Mouse (Mus musculus) forebrain, embryonic 15.5 days (tissue): ENCODE measurements around the gene Wdr45. TPM values are rescaled to one million over a fixed set of nuclear protein-coding genes. Genes with fewer than 3 reads are reported as not detected.
"Not testable (repeated sequence)": the region's sequence is repeated elsewhere in the genome, so short reads cannot be mapped to it uniquely, and the experiment has no call there.

Source experiments
- ATAC-seq: fragments of 200-750 bp; cut with Nextera tagmentation; replicated peaks from 2 replicates; pipeline ENCODE4 v1.8.0; 2017; ENCODE audit warnings: mild to moderate bottlenecking, moderate TSS enrichment, moderate library complexity
- H3K27ac ChIP-seq: fragments of 300-500 bp; sonication (generic); replicated peaks from 2 replicates; pipeline ENCODE4 v1.5.1; 2015; ENCODE audit warnings: mild to moderate bottlenecking, inconsistent platforms
- H3K27me3 ChIP-seq: fragments of 300-500 bp; sonication (generic); 2 replicates; pipeline ENCODE4 v1.6.1; 2015; ENCODE audit warnings: inconsistent platforms
- H3K36me3 ChIP-seq: fragments of 300-500 bp; sonication (generic); 2 replicates; pipeline ENCODE4 v1.6.1; 2015; ENCODE audit warnings: mild to moderate bottlenecking, inconsistent platforms
- H3K4me1 ChIP-seq: fragments of 300-500 bp; sonication (generic); 2 replicates; pipeline ENCODE4 v1.6.1; 2015; ENCODE audit warnings: inconsistent platforms
- H3K4me2 ChIP-seq: fragments of 300-500 bp; sonication (generic); replicated peaks from 2 replicates; pipeline ENCODE4 v1.6.1; 2015; ENCODE audit warnings: mild to moderate bottlenecking, inconsistent platforms
- H3K4me3 ChIP-seq: fragments of 300-500 bp; sonication (generic); 2 replicates; pipeline ENCODE4 v1.5.1; 2015; ENCODE audit warnings: mild to moderate bottlenecking, inconsistent platforms
- H3K9ac ChIP-seq: fragments of 300-500 bp; sonication (generic); replicated peaks from 2 replicates; pipeline ENCODE4 v1.6.1; 2015; ENCODE audit warnings: mild to moderate bottlenecking, inconsistent platforms
- H3K9me3 ChIP-seq: fragments of 300-500 bp; sonication (generic); 2 replicates; pipeline ENCODE4 v1.6.1; 2016; ENCODE audit warnings: inconsistent platforms
- WGBS: fragments of 180-500 bp; shearing (Covaris S2); methylation state at CpG from one replicate; pipeline ENCODE4 v1.1.7; 2015; ENCODE audit warnings: mixed read lengths; 5-methylcytosine and 5-hydroxymethylcytosine counted together
- polyA plus RNA-seq: library from polyadenylated mRNA; unstranded; fragments of >200 nt; fragmentation: Nextera tagmentation; extraction: Ambion mirVana; gene quantifications from 2 replicates; pipeline ENCODE4 v1.2.1, GENCODE M21; 2015

Gene Wdr45
- polyA plus RNA-seq, result 38.0 and 43.1 TPM in 2 replicates

- peak within 1 kb of the TSS; percentile 45 for H3K4me2 ChIP-seq
- not testable (repeated sequence) for H3K4me1 ChIP-seq, H3K9me3 ChIP-seq, H3K36me3 ChIP-seq, H3K27me3 ChIP-seq
- H3K4me3 ChIP-seq, result peak within 1 kb of the TSS; percentile 35
- ATAC-seq, result peak; percentile 98
- H3K27ac ChIP-seq, result peak within 1 kb of the TSS; percentile 64; the same call in 1 of the 2 replicates
- peak within 1 kb of the TSS; percentile 41; the same call in 1 of the 2 replicates for H3K9ac ChIP-seq
- WGBS, result 21% methylated on average over 39 of the region's 60 CpGs
Measured at GRCm38 (mm10) chrX:7714135-7714899, at the start of gene Wdr45. Wdr45 (plus strand) TSS chrX:7714333.

GRCm38 (mm10) chrX:7664791-7665190 is 49.3 kb upstream of the Wdr45 start:
- WGBS, result 88% methylated on average over 11 of the region's 11 CpGs
- Histone ChIP-seq H3K9me3 (no peaks in the 10 kb centered on the region), H3K4me3 (no peak overlapping the region), H3K4me2 (no peak overlapping the region), H3K4me1 (no peaks in the 10 kb centered on the region), H3K36me3 (no peaks in the 10 kb centered on the region), H3K27me3 (no peaks in the 10 kb centered on the region), H3K27ac (no peak overlapping the region), H3K9ac (no peak overlapping the region)
- no peak for ATAC-seq

GRCm38 (mm10) chrX:7665739-7666502 is 48.2 kb upstream of the Wdr45 start:
- ATAC-seq, result no peak
- no peak overlapping the region for H3K4me2 ChIP-seq
- 77% methylated on average over 21 of the region's 21 CpGs for WGBS

GRCm38 (mm10) chrX:7670390-7670881 is 43.7 kb upstream of the Wdr45 start:
- Histone ChIP-seq H3K36me3 (no peaks in the 10 kb centered on the region), H3K27me3 (no peaks in the 10 kb centered on the region), H3K4me1 (no peaks in the 10 kb centered on the region), H3K27ac (peak overlapping the region; percentile 70), H3K9ac (peak overlapping the region; percentile 52), H3K4me2 (peak overlapping the region; percentile 52), H3K9me3 (no peaks in the 10 kb centered on the region), H3K4me3 (peak overlapping the region; percentile 49)
- 24% methylated on average over 18 of the region's 19 CpGs for WGBS
- peak; percentile 81 for ATAC-seq

More at GRCm38 (mm10) chrX:7665739-7666502, 48.2 kb upstream of the Wdr45 start:
- Histone ChIP-seq H3K9me3 (no peaks in the 10 kb centered on the region), H3K27ac (no peak overlapping the region), H3K4me1 (no peaks in the 10 kb centered on the region), H3K36me3 (no peaks in the 10 kb centered on the region), H3K27me3 (no peaks in the 10 kb centered on the region), H3K4me3 (no peak overlapping the region), H3K9ac (no peak overlapping the region)

GRCm38 (mm10) chrX:7670921-7671623 is 43.1 kb upstream of the Wdr45 start, which contains the start of gene Plp2:
Plp2 (minus strand) TSS chrX:7671390.
- ATAC-seq, result peak; percentile 68
- peak within 1 kb of the TSS; percentile 70 for H3K27ac ChIP-seq

GRCm38 (mm10) chrX:7672739-7673138 is 41.4 kb upstream of the Wdr45 start:
- Histone ChIP-seq H3K36me3 (no peaks in the 10 kb centered on the region), H3K4me1 (no peaks in the 10 kb centered on the region), H3K27me3 (no peaks in the 10 kb centered on the region), H3K27ac (no peak overlapping the region), H3K4me2 (no peak overlapping the region), H3K9me3 (no peaks in the 10 kb centered on the region), H3K4me3 (no peak overlapping the region), H3K9ac (no peak overlapping the region)
- WGBS, result 63% methylated on average over 6 of the region's 6 CpGs
- ATAC-seq, result no peak

More at GRCm38 (mm10) chrX:7670921-7671623, 43.1 kb upstream of the Wdr45 start, which contains the start of gene Plp2:
- WGBS, result 26% methylated on average over 33 of the region's 36 CpGs
- no peaks in the 10 kb centered on the region for H3K36me3 ChIP-seq
- peak within 1 kb of the TSS; percentile 52 for H3K9ac ChIP-seq
- H3K4me2 ChIP-seq, result peak within 1 kb of the TSS; percentile 52
- H3K4me3 ChIP-seq, result peak within 1 kb of the TSS; percentile 49
- no peaks in the 10 kb centered on the region for H3K4me1 ChIP-seq
- no peaks in the 10 kb centered on the region for H3K9me3 ChIP-seq
- H3K27me3 ChIP-seq, result no peaks in the 10 kb centered on the region

GRCm38 (mm10) chrX:7673578-7674281 is 40.4 kb upstream of the Wdr45 start:
- no peak overlapping the region for H3K4me3 ChIP-seq
- no peak for ATAC-seq
- no peak overlapping the region for H3K27ac ChIP-seq
- H3K36me3 ChIP-seq, result no peaks in the 10 kb centered on the region
- 0 out of 2 replicates have a peak overlapping the region, but pooled peaks have one; percentile 41 for H3K4me2 ChIP-seq
- H3K9me3 ChIP-seq, result no peaks in the 10 kb centered on the region
- no peaks in the 10 kb centered on the region for H3K4me1 ChIP-seq
- no peak overlapping the region for H3K9ac ChIP-seq
- 53% methylated on average over 12 of the region's 12 CpGs for WGBS
- H3K27me3 ChIP-seq, result no peaks in the 10 kb centered on the region

GRCm38 (mm10) chrX:7674284-7675000 is 39.7 kb upstream of the Wdr45 start:
- Histone ChIP-seq H3K27ac (no peak overlapping the region), H3K4me2 (peak overlapping the region; percentile 41), H3K4me1 (no peaks in the 10 kb centered on the region), H3K4me3 (peak overlapping the region; percentile 27), H3K36me3 (no peaks in the 10 kb centered on the region), H3K9me3 (no peaks in the 10 kb centered on the region), H3K27me3 (no peaks in the 10 kb centered on the region), H3K9ac (peak overlapping the region; percentile 24; the same call in 1 of the 2 replicates)
- no peak for ATAC-seq
- whole genome bisulfite sequencing, result 37% methylated on average over 28 of the region's 28 CpGs

- Histone ChIP-seq H3K4me1 (no peaks in the 10 kb centered on the region), H3K9ac (no peak overlapping the region), H3K27ac (no peak overlapping the region), H3K36me3 (no peaks in the 10 kb centered on the region), H3K4me3 (peak overlapping the region; percentile 27), H3K9me3 (no peaks in the 10 kb centered on the region), H3K27me3 (no peaks in the 10 kb centered on the region), H3K4me2 (peak overlapping the region; percentile 41)
- WGBS, result 44% methylated on average over 10 of the region's 10 CpGs
- ATAC-seq, result no peak
Measured at GRCm38 (mm10) chrX:7675001-7675380, 39.1 kb upstream of the Wdr45 start.

- 44% methylated on average over 3 of the region's 3 CpGs for WGBS
- H3K4me3 ChIP-seq, result no peak overlapping the region
- no peak overlapping the region for H3K4me2 ChIP-seq
- H3K27ac ChIP-seq, result no peak overlapping the region
- H3K4me1 ChIP-seq, result no peaks in the 10 kb centered on the region
- no peaks in the 10 kb centered on the region for H3K36me3 ChIP-seq
- no peaks in the 10 kb centered on the region for H3K9me3 ChIP-seq
- H3K27me3 ChIP-seq, result no peaks in the 10 kb centered on the region
- no peak overlapping the region for H3K9ac ChIP-seq
- no peak for ATAC-seq
Measured at GRCm38 (mm10) chrX:7678986-7679385, 35.1 kb upstream of the Wdr45 start.
